Mouse (Mus musculus) liver, postnatal 0 days (tissue): Measurements from ENCODE around the gene Tubb4a.

ENCODE experiments used
- CTCF ChIP-seq: sonication (generic); IDR thresholded peaks from 2 replicates; pipeline ENCODE4 v1.5.1; 2016; ENCODE audit warnings: antibody characterized with exemption, low read depth
- EP300 ChIP-seq: IDR thresholded peaks from 2 replicates; pipeline ENCODE4 v1.6.1; 2016; ENCODE audit warnings: antibody characterized with exemption, low read depth, mild to moderate bottlenecking

GRCm38 (mm10) chr17:57134693-57135092, 47.1 kb upstream of the Tubb4a start:
- no peak for TF ChIP-seq CTCF
- no peak for TF ChIP-seq EP300
